Mouse (Mus musculus) brown adipose tissue, adult 24 weeks (tissue): ENCODE measurements around the gene Iscu. TPM values are rescaled to one million over a fixed set of nuclear protein-coding genes. Genes with fewer than 3 reads are reported as not detected.
"Not testable (repeated sequence)": the region's sequence is repeated elsewhere in the genome, so short reads cannot be mapped to it uniquely, and the experiment has no call there.

Experiments
- H3K27ac ChIP-seq: fragments of 200-500 bp; replicated peaks from 2 replicates; pipeline ENCODE4 v1.5.1; 2012; ENCODE audit warnings: low read depth, mild to moderate bottlenecking, low read length
- H3K4me1 ChIP-seq: fragments of 200-500 bp; 2 replicates; pipeline ENCODE4 v1.6.1; 2012; ENCODE audit warnings: low read length, mixed read lengths; ENCODE audit not compliant: control insufficient read depth, insufficient read depth, insufficient read length
- H3K4me3 ChIP-seq: fragments of 200-500 bp; 2 replicates; pipeline ENCODE4 v1.5.1; 2012; ENCODE audit warnings: low read depth, mild to moderate bottlenecking, low read length, moderate library complexity; ENCODE audit not compliant: insufficient read depth
- polyA plus RNA-seq: library from polyadenylated mRNA; stranded (reverse); fragments of >200 nt; gene quantifications from 2 replicates; pipeline ENCODE4 v1.2.4, GENCODE M21; 2012; ENCODE audit not compliant: missing spikeins, insufficient read depth, insufficient read length

The Iscu gene
- polyA plus RNA-seq, 1 experiment: 426 TPM

DNA sequence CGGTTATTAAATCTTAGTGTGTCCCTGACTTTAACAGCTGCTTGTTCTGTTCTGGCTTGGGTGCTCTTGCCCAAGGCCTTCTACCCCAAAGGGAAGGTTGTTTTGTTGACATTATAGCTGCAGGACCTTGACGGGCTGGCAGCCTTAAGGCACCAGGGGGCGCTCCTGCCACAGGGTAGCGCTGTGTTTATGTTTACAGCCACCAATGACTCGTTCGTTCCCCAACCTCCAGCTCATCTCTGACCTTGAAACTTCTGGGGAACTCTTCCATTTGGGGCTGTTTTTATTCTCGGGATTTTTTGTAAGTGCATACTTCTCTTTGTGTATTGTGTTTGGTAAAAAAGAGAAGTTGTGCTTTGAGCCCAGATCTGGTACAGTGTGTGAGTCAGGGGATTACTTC, 1.1 kb downstream of the Iscu start:
- Histone ChIP-seq H3K4me3 (peak overlapping the region; percentile 92), H3K4me1 (peaks cover 5% of the 10 kb centered on the region; the same call in 1 of the 2 replicates), H3K27ac (no peak overlapping the region)

DNA sequence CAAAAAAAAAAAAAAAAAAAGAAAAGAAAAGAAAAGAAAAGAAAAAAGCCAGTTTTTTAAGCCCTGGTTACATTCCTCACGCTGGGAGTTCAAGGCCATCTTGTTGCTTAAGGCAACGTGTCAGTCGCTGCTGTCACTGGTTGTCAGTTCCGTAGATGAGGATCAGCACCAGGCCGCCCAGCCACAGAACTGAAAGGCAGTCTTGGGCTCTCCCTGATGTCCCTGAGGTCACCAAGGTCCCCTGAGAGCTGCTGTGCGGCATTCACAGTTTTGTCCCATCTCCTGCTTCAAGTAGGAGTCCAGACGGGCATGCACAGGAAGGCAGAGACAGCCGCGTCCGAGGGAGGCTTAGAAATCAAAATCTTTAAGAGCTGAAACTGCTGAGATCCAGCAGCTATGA, 3.0 kb downstream of the Iscu start:
- Histone ChIP-seq H3K27ac (peak overlapping the region; percentile 63), H3K4me3 (no peak overlapping the region), H3K4me1 (no peaks in the 10 kb centered on the region)

DNA sequence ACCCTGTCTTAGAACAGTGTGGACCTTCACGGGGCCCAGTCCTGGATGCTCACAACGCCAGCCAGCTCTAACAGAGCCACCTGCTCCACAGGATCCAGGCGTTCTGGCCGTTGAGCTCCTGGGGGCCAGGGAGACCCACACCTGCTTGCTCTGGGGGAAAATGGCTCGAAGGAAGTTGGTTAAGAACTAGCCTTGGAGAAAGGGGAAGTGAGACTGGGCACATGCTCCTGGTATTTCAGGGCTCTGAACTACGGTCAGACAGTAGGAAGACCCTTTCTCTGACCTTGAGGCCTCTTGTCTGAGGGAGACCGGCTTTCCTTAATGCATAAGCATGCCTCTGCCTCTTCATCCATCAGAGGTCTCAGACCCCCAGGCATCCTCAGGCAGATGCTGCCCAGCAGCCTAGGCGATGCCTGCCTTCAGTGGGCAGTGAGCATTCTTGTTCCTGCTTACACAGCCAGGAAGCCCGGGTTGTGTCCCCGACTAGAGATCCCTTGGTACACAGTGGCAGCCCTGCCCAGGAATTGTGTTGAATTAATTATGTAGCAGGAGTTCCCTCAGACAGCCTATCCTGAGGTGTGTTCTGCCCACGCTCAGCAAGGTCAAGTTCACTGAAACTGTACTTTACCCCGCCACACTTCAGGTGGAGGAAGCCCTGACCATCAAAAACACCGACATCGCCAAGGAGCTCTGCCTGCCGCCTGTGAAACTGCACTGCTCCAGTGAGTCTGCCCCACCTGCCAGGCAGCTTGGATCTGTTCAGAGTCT, 3.8 kb downstream of the Iscu start:
- Histone ChIP-seq H3K4me1 (no peaks in the 10 kb centered on the region), H3K4me3 (no peak overlapping the region), H3K27ac (peak overlapping the region; percentile 63)

DNA sequence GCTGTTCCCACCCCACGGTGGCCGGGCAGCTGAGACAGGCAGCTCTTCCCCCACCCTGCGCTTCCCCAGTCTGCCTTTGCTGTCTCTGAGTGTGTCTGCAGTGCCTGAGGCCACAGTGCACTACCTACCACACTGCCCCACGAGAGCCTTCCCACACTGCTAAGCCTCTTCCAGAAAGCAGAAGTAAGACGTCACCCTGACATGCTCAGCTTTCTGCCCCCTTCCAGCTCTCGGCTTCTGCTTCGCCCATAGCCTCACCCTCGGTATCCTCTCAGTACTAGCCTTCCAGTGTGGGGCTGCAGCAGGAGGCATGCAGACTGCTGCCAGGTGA, 4.3 kb downstream of the Iscu start:
- Histone ChIP-seq H3K4me1 (no peaks in the 10 kb centered on the region), H3K27ac (peak overlapping the region; percentile 62), H3K4me3 (no peak overlapping the region)

DNA sequence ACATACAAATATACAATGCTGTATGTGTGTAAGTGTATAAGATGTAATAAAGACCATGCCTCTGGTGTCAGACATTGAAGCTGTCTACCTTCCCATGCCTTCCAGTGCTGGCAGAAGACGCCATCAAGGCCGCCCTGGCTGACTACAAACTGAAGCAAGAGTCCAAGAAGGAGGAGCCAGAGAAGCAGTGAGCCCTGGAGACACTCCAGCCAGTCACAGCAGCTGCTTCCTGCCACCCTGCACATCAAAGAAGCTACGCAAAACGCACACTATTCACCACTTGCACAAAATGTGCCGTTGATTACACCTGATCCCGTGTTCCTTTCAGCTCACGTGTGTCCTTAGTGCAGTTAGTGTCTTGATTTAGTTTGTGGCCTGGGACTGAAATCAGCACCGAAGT, 5.2 kb downstream of the Iscu start:
- H3K4me3 ChIP-seq, H3K4me1 ChIP-seq, H3K27ac ChIP-seq: not testable (repeated sequence)

DNA sequence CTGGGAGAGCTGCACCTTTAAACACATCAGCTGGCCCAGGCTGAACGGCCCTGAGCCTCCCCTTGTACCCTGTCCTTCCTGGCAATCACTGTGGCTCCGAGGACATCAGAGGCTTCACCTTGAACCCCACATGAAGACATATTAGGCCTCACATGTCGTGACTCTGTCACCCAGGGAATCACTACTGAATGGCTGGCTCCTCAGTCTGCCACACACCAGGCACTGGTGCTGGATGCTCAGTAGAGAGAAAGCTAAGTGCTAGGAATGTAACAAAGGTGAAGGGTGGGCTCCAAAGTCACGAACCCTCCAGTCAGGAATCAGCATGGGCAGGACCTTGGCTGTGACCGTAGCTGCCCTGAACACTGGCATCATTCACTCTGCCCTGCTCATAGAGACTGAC, 7.0 kb downstream of the Iscu start:
- H3K4me1 ChIP-seq: no peaks in the 10 kb centered on the region
- H3K4me3 ChIP-seq: no peak overlapping the region
- H3K27ac ChIP-seq: no peak overlapping the region

DNA sequence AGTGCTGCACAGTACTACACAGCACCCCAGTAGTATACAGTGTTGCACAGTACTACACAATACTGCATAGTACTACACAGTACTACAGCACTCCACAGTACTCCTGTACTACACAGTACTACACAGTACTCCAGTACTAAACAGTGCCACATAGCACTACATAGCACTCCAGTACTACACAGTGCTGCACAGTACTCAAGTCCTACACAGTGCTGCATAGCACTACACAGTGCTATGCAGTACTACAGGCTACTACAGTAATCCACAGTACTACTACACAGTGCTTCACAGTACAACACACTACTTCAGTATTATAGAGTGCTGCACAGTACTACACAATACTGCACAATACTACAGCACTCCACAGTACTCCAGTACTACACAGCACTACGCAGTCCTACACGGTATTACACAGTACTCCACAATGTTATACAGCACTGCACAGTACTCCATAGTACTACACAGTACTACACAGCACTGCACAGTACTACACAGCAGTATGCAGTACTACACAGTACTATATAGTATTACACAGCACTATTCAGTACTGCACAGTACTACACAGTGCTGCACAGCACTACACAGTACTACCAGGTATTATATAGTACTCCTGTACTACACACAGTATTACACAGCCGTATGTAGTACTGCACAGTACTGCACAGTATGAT, 7.7 kb downstream of the Iscu start:
- no peak overlapping the region for H3K4me3 ChIP-seq
- H3K4me1 ChIP-seq: no peaks in the 10 kb centered on the region
- no peak overlapping the region for H3K27ac ChIP-seq

DNA sequence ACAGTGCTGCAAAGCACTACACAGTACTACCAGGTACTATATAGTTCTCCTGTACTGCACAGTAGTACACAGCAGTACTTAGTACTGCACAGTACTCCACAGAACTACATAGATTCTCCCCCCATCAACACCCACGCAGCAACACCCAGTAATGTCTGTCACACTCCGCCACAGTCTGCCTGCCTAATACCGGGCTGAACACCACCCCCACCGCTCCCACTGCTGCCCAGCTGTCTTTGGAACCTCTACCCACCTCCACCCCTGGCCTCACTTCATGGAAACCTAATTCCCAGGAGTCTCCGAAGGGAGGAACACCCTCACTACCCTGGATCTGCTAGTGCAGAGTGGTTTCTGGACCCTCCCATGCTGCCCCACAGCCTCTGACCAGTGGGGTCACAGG, 8.2 kb downstream of the Iscu start:
- Histone ChIP-seq H3K4me3 (no peak overlapping the region), H3K4me1 (no peaks in the 10 kb centered on the region), H3K27ac (no peak overlapping the region)

DNA sequence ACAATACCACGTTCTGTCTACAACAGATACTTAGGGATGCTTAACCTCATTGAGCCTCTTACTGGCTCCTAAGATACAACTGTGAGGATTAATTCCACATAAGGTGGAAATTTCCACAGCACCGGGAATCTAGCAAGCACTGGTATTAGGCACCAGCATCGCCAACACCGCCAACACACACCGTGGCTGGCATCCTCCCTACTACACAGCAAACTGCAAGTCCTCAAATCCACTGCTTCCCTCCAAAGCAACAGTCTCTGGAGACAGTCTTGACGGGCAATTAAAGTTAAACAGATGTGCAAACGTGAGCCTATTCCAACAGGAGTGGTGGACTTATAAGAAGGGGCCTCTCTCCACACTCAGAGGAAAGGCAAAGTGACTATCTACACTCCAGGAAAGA, 8.7 kb downstream of the Iscu start:
- Histone ChIP-seq H3K4me3 (no peak overlapping the region), H3K4me1 (no peaks in the 10 kb centered on the region), H3K27ac (no peak overlapping the region)

DNA sequence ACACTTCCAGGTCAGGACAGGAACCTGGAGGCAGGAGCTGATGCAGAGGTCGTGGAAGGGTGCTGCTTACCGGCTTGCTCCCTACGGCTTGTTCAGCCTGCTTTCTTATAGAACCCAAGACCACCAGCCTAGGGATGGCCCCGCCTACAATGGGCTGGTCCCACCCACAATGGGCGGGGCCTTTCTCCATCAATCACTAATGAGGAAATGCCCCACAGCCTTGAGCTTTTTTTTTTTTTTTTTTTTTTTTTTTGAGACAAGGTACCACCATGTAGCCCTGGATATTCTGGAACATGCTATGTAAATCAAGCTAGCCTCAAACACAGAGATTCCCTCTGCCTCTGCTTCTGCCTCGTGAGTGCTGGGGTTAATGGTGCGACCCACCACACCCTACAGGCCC, 9.3 kb downstream of the Iscu start:
- no peak overlapping the region for H3K27ac ChIP-seq
- H3K4me1 ChIP-seq: no peaks in the 10 kb centered on the region

DNA sequence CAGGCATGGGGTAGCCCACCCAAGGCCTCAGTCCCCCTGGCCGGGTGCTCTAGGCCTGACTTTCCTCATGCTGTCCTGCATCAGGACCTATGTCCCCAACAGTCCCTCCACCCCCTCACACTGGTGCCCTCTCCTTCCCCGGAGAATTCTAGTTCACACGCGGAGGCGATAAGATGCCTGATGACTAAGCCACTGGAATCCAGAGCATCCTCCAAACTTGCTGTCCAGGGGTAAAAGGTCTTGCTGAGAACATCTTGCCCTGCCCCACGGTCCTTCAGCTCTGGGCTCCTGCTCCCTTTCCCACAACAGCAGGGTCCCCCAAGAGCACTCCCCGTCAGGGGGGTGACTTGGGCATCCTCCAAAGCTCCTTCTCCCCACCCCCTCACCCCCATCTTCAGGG, 10.1 kb downstream of the Iscu start:
- Histone ChIP-seq H3K4me1 (no peaks in the 10 kb centered on the region), H3K4me3 (no peak overlapping the region), H3K27ac (no peak overlapping the region)

More for the DNA sequence above, 9.3 kb downstream of the Iscu start:
- H3K4me3 ChIP-seq: no peak overlapping the region

DNA sequence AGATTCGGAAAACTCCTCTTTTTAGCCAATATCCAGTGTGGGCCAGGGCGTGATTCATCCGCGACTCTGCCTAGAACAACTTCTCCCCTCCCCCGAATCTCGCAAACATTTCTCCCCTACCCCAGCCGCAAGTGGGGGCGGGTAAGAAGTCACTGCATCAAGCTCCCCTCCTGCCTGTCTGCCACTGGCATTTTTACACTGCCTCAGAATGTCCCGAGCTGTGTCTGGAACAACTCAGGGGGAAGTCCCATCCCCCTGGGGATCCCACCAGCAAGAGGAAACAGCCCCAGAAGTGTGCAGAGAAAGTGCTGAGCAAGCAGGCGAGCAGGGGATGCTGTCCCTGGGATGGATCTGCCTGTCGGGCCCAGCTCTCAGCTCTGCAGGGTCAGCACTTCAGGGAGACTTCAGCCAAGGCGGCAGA, 11.0 kb downstream of the Iscu start:
- Histone ChIP-seq H3K4me1 (no peaks in the 10 kb centered on the region), H3K27ac (no peak overlapping the region), H3K4me3 (no peak overlapping the region)

DNA sequence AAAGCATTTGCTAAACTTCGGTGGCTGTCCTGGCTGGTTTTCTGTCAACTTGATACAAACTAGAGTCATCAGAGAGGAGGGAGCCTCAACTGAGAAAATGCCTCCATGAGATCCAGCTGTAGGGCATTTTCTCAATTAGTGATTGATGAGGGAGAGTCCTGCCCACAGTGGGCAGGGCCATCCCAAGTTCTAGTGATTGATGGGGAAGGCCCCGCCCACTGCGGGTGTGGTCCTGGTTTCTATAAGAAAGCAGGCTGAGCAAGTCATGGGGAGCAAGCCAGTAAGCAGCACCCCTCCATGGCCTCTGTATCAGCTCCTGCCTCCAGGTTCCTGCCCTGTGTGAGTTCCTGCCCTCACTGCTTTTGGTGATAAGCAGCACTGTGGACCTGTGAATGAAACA, 11.6 kb downstream of the Iscu start:
- not testable (repeated sequence) for H3K27ac ChIP-seq, H3K4me3 ChIP-seq, H3K4me1 ChIP-seq

DNA sequence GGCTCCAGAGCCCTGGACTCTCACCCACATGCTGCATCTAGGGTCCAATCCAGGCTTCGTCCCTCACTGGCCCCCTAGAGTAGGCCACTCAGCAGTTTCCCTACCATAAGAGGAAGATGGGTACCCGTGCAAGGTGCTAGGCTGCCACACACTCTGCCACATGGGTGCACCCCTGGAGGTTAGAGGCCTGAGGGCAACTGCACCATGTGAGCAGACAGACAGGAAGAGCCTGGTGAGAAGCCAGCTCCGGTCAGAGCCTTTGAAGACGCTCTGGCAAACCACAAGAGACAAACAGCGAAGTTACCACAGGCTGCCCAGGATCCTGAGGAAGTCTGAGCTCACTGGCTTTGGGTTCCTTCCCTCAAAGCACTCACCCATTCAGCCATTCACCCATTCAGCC, 14.4 kb downstream of the Iscu start:
- Histone ChIP-seq H3K4me1 (no peaks in the 10 kb centered on the region), H3K27ac (no peak overlapping the region)

DNA sequence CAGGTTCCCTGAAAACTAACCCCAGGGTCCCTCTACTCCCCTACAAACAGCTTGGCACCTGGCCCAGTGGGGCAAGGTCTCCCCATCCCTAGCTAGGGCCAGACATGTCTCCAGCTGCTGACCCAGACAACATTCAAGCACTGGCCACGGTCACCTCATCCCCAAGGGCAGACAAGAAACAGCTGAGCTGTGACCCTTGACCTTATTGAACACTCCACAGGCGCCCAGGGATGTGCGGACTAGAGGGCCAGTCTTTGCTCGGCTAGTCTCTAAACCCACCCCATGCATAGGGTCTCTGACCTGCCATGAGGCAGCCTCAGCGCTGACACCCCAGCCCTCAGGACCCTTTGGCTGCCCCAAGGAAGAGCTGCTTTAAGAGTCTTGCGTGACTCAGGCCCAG, 16.1 kb downstream of the Iscu start:
- H3K27ac ChIP-seq: no peak overlapping the region
- H3K4me3 ChIP-seq: no peak overlapping the region
- H3K4me1 ChIP-seq: no peaks in the 10 kb centered on the region

More for the DNA sequence above, 14.4 kb downstream of the Iscu start:
- H3K4me3 ChIP-seq: no peak overlapping the region

DNA sequence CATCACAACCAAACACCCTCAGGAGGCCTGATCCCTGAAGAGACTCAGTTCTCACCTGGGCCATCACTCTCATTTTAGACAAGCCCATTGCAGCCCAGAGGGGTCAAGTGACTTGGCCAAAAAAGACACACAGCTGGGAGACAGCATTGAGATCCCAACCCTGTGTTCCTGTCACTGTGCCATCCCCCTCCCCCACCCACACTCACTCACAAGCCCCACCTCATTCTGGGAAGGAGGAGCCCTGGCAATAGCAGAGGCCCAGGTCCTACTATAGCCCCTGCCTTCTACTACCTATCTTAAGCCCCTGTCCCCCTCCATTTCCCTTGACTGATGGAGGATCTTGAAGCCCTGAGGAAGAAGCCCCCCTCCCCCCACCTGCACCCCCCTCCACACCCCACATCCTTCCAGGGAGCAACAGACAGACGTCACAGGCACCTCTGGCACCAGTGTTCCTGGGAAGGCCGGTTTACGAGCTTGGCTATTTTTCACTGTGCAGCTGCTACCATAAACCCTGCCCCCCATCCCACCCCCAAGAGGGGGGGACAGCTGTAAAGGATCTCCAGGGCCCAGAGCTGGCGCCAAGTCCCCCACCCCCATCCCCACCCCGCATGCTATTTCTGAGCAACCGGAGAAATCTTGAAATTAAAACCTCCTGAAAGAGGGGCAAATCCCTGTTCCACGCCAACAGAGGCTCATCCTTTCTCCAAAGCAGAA, 16.7 kb downstream of the Iscu start:
- Histone ChIP-seq H3K27ac (no peak overlapping the region), H3K4me1 (no peaks in the 10 kb centered on the region), H3K4me3 (no peak overlapping the region)
